Mouse (Mus musculus): Measurements from ENCODE around the gene Plch2. TPM values are rescaled to one million over a fixed set of nuclear protein-coding genes. Genes with fewer than 3 reads are reported as not detected.

Gene Plch2
- polyA plus RNA-seq, 1 experiment = 28.1 TPM

GRCm38 (mm10) chr4:154994876-154995275 is 61.7 kb downstream of the Plch2 start:
- no peak for TF ChIP-seq POLR2A (IDR thresholded peaks at IDR 0.05; ENCODE audit: low read depth, low read length)
- TF ChIP-seq CTCF (IDR thresholded peaks at IDR 0.05; ENCODE audit: extremely low read depth, insufficient read length, insufficient replicate concordance, low read depth, low read length) = no peak
- WGBS = 77% methylated on average over 4 of the region's 4 CpGs
- Histone ChIP-seq H3K4me1 (ENCODE audit: control insufficient read depth, insufficient read depth, insufficient read length, low read length) (no peaks in the 10 kb centered on the region), H3K4me3 (ENCODE audit: low read depth, low read length) (no peak overlapping the region), H3K36me3 (ENCODE audit: control insufficient read depth, insufficient read depth, low read length) (peaks cover 15% of the 10 kb centered on the region), H3K27ac (ENCODE audit: insufficient read depth, low read depth, low read length) (no peak overlapping the region), H3K27me3 (ENCODE audit: control insufficient read depth, insufficient read depth, low read length) (no peaks in the 10 kb centered on the region)

GRCm38 (mm10) chr4:154986750-154987149 is 69.8 kb downstream of the Plch2 start:
- TF ChIP-seq CTCF (IDR thresholded peaks at IDR 0.05; ENCODE audit: extremely low read depth, insufficient read length, insufficient replicate concordance, low read depth, low read length) (no peak), POLR2A (IDR thresholded peaks at IDR 0.05; ENCODE audit: low read depth, low read length) (no peak)
- H3K4me3 ChIP-seq (ENCODE audit: low read depth, low read length) = no peak overlapping the region
- WGBS = 91% methylated on average over 15 of the region's 15 CpGs
- H3K27ac ChIP-seq (ENCODE audit: insufficient read depth, low read depth, low read length) = no peak overlapping the region
- peaks cover 5% of the 10 kb centered on the region; the same call in 1 of the 2 replicates for H3K36me3 ChIP-seq (ENCODE audit: control insufficient read depth, insufficient read depth, low read length)
- H3K4me1 ChIP-seq (ENCODE audit: control insufficient read depth, insufficient read depth, insufficient read length, low read length) = peaks cover 3% of the 10 kb centered on the region
- H3K27me3 ChIP-seq (ENCODE audit: control insufficient read depth, insufficient read depth, low read length) = no peaks in the 10 kb centered on the region

GRCm38 (mm10) chr4:154986096-154986495 is 70.5 kb downstream of the Plch2 start:
- no peak overlapping the region for H3K27ac ChIP-seq (ENCODE audit: insufficient read depth, low read depth, low read length)
- H3K4me1 ChIP-seq (ENCODE audit: control insufficient read depth, insufficient read depth, insufficient read length, low read length) = peaks cover 3% of the 10 kb centered on the region
- WGBS = 56% methylated on average over 17 of the region's 17 CpGs
- H3K27me3 ChIP-seq (ENCODE audit: control insufficient read depth, insufficient read depth, low read length) = no peaks in the 10 kb centered on the region
- H3K36me3 ChIP-seq (ENCODE audit: control insufficient read depth, insufficient read depth, low read length) = peaks cover 8% of the 10 kb centered on the region
- no peak for TF ChIP-seq POLR2A (IDR thresholded peaks at IDR 0.05; ENCODE audit: low read depth, low read length)
- peak; percentile 58; the same call in 1 of the 2 replicates for TF ChIP-seq CTCF (IDR thresholded peaks at IDR 0.05; ENCODE audit: extremely low read depth, insufficient read length, insufficient replicate concordance, low read depth, low read length)
- H3K4me3 ChIP-seq (ENCODE audit: low read depth, low read length) = peak overlapping the region; percentile 8; the same call in 1 of the 2 replicates

GRCm38 (mm10) chr4:154985151-154985777 is 71.3 kb downstream of the Plch2 start:
- Histone ChIP-seq H3K27me3 (ENCODE audit: control insufficient read depth, insufficient read depth, low read length) (no peaks in the 10 kb centered on the region), H3K4me3 (ENCODE audit: low read depth, low read length) (no peak overlapping the region), H3K4me1 (ENCODE audit: control insufficient read depth, insufficient read depth, insufficient read length, low read length) (peaks cover 3% of the 10 kb centered on the region), H3K36me3 (ENCODE audit: control insufficient read depth, insufficient read depth, low read length) (peaks cover 15% of the 10 kb centered on the region), H3K27ac (ENCODE audit: insufficient read depth, low read depth, low read length) (no peak overlapping the region)
- WGBS = 95% methylated on average over 5 of the region's 5 CpGs
- no peak for TF ChIP-seq POLR2A (IDR thresholded peaks at IDR 0.05; ENCODE audit: low read depth, low read length)
- TF ChIP-seq CTCF (IDR thresholded peaks at IDR 0.05; ENCODE audit: extremely low read depth, insufficient read length, insufficient replicate concordance, low read depth, low read length) = no peak

GRCm38 (mm10) chr4:154983767-154984166 is 72.8 kb downstream of the Plch2 start:
- Histone ChIP-seq H3K27me3 (ENCODE audit: control insufficient read depth, insufficient read depth, low read length) (no peaks in the 10 kb centered on the region), H3K4me1 (ENCODE audit: control insufficient read depth, insufficient read depth, insufficient read length, low read length) (peaks cover 3% of the 10 kb centered on the region), H3K36me3 (ENCODE audit: control insufficient read depth, insufficient read depth, low read length) (peaks cover 26% of the 10 kb centered on the region), H3K4me3 (ENCODE audit: low read depth, low read length) (no peak overlapping the region), H3K27ac (ENCODE audit: insufficient read depth, low read depth, low read length) (no peak overlapping the region)
- TF ChIP-seq POLR2A (IDR thresholded peaks at IDR 0.05; ENCODE audit: low read depth, low read length) = no peak
- no peak for TF ChIP-seq CTCF (IDR thresholded peaks at IDR 0.05; ENCODE audit: extremely low read depth, insufficient read length, insufficient replicate concordance, low read depth, low read length)
- 66% methylated on average over 24 of the region's 24 CpGs for WGBS

- 70% methylated on average over 19 of the region's 19 CpGs for WGBS
- Histone ChIP-seq H3K27me3 (ENCODE audit: control insufficient read depth, insufficient read depth, low read length) (no peaks in the 10 kb centered on the region), H3K36me3 (ENCODE audit: control insufficient read depth, insufficient read depth, low read length) (peaks cover 38% of the 10 kb centered on the region), H3K4me3 (ENCODE audit: low read depth, low read length) (no peak overlapping the region), H3K27ac (ENCODE audit: insufficient read depth, low read depth, low read length) (peak overlapping the region; percentile 41), H3K4me1 (ENCODE audit: control insufficient read depth, insufficient read depth, insufficient read length, low read length) (peaks cover 3% of the 10 kb centered on the region)
- no peak for TF ChIP-seq POLR2A (IDR thresholded peaks at IDR 0.05; ENCODE audit: low read depth, low read length)
These were observed 74.1 kb downstream of the Plch2 start for GRCm38 (mm10) chr4:154982247-154983120.

- 34% methylated on average over 7 of the region's 7 CpGs for WGBS
- Histone ChIP-seq H3K27me3 (ENCODE audit: control insufficient read depth, insufficient read depth, low read length) (no peaks in the 10 kb centered on the region), H3K36me3 (ENCODE audit: control insufficient read depth, insufficient read depth, low read length) (peaks cover 47% of the 10 kb centered on the region)
These were observed 75.1 kb downstream of the Plch2 start for GRCm38 (mm10) chr4:154981530-154981929.

More at GRCm38 (mm10) chr4:154981530-154981929, 75.1 kb downstream of the Plch2 start:
- Histone ChIP-seq H3K4me3 (ENCODE audit: low read depth, low read length) (no peak overlapping the region), H3K27ac (ENCODE audit: insufficient read depth, low read depth, low read length) (no peak overlapping the region), H3K4me1 (ENCODE audit: control insufficient read depth, insufficient read depth, insufficient read length, low read length) (peaks cover 3% of the 10 kb centered on the region)
- TF ChIP-seq CTCF (IDR thresholded peaks at IDR 0.05; ENCODE audit: extremely low read depth, insufficient read length, insufficient replicate concordance, low read depth, low read length) = peak; percentile 66; the same call in 1 of the 2 replicates
- no peak for TF ChIP-seq POLR2A (IDR thresholded peaks at IDR 0.05; ENCODE audit: low read depth, low read length)
